Mouse (Mus musculus): Measurements from ENCODE around the gene Zfp568. TPM values are rescaled to one million over a fixed set of nuclear protein-coding genes. Genes with fewer than 3 reads are reported as not detected.

The Zfp568 gene
- polyA plus RNA-seq (2016; fragmentation: Nextera tagmentation; extraction: Ambion mirVana) = 30.4 and 34.3 TPM in 2 replicates

- peak; percentile 97 for DNase-seq (ENCODE audit: low spot score)
- Histone ChIP-seq H3K4me1 (peaks cover 27% of the 10 kb centered on the region), H3K27ac (replicated peaks) (peak within 1 kb of the TSS; percentile 96), H3K27me3 (replicated peaks; ENCODE audit: low read depth, poor library complexity, severe bottlenecking) (no peaks in the 10 kb centered on the region), H3K36me3 (replicated peaks) (peaks cover 33% of the 10 kb centered on the region), H3K4me3 (peak within 1 kb of the TSS; percentile 92), H3K9me3 (0 out of 2 replicates have a peak, but pooled peaks cover 2% of the 10 kb centered on the region)
- under 1% methylated on average over 62 of the region's 62 CpGs for WGBS
These were observed at the start of gene Zfp568 for GRCm38 (mm10) chr7:29983690-29984380. Zfp568 (plus strand) TSS chr7:29983955.

DNA sequence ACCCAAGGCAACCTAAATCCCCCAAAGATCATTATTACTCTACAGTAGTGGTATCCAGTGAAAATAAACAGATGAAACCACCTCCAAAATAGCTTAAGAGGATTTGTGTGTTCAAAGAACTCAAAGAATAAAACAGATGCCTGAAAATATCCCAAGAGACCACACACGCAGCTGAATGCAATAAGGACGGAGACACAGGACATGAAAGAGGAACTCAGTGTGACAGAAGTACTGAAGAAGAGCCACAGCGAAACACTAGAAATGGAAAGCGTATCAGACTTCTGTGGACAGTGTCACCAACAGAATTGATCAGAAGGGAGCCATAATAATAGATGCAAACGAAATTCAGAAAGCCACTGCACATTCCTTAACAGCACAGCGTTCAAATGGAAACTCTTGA lies 44.9 kb upstream of the Zfp568 start:
- 87% methylated on average over 6 of the region's 6 CpGs for WGBS
- DNase-seq (ENCODE audit: low spot score) = no peak
- Histone ChIP-seq H3K36me3 (replicated peaks) (peaks cover 88% of the 10 kb centered on the region), H3K27ac (replicated peaks) (no peak overlapping the region), H3K27me3 (replicated peaks; ENCODE audit: low read depth, poor library complexity, severe bottlenecking) (no peaks in the 10 kb centered on the region), H3K4me3 (no peak overlapping the region), H3K4me1 (no peaks in the 10 kb centered on the region), H3K9me3 (no peaks in the 10 kb centered on the region)

- Histone ChIP-seq H3K4me1 (no peaks in the 10 kb centered on the region), H3K9me3 (no peaks in the 10 kb centered on the region), H3K27ac (replicated peaks) (no peak overlapping the region), H3K4me3 (no peak overlapping the region), H3K27me3 (replicated peaks; ENCODE audit: low read depth, poor library complexity, severe bottlenecking) (no peaks in the 10 kb centered on the region), H3K36me3 (replicated peaks) (peaks cover 79% of the 10 kb centered on the region)
- DNase-seq (ENCODE audit: low spot score) = no peak
- 94% methylated on average over 11 of the region's 11 CpGs for WGBS
These were observed 42.7 kb upstream of the Zfp568 start for GRCm38 (mm10) chr7:29941027-29941426.

DNA sequence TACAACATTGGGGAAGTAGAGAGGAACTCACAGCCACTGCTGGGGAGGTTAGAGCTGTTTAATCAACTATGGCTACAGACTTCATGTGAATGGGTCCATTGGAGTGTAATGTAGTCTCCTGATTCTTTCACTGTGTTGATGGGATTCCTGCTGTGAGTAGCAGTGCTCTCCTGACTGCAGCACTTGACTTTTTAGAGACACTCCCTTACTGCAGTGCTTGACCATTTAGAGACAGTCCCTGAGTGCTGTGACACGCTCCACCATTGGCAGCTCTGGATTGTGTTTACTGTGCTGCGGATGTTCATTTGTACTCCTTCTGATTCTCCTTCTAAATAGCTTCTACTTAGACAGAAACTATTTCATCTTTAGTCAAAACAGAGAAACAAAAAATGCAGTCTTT lies 41.0 kb upstream of the Zfp568 start:
- Histone ChIP-seq H3K4me1 (no peaks in the 10 kb centered on the region), H3K27ac (replicated peaks) (no peak overlapping the region), H3K27me3 (replicated peaks; ENCODE audit: low read depth, poor library complexity, severe bottlenecking) (no peaks in the 10 kb centered on the region), H3K36me3 (replicated peaks) (peaks cover 77% of the 10 kb centered on the region), H3K9me3 (no peaks in the 10 kb centered on the region), H3K4me3 (no peak overlapping the region)
- 50% methylated on average over 2 of the region's 2 CpGs for WGBS
- DNase-seq (ENCODE audit: low spot score) = no peak

DNA sequence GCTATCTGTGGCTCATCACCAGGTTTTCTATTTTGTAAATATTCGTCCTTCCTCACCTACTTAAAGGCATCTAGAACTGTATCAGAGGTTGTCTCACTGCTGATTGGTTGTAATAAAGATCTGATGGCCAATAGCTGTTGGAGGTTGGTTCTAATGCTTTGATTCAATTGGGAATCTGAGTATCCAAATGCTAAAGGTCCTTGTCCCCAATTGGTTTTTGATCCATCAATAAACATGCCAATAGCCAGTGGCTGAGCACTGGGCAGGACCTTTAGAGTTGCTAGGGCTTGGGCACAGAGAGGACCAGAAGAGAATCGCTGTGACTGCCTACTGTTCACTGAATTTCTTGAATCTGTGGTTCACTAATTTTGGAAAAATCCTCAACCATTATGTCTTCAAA lies 40.0 kb upstream of the Zfp568 start:
- H3K27ac ChIP-seq (replicated peaks) = no peak overlapping the region
- H3K27me3 ChIP-seq (replicated peaks; ENCODE audit: low read depth, poor library complexity, severe bottlenecking) = no peaks in the 10 kb centered on the region
- H3K36me3 ChIP-seq (replicated peaks) = peaks cover 79% of the 10 kb centered on the region
- H3K4me3 ChIP-seq = no peak overlapping the region
- 79% methylated on average over 2 of the region's 2 CpGs for WGBS
- no peaks in the 10 kb centered on the region for H3K4me1 ChIP-seq
- H3K9me3 ChIP-seq = no peaks in the 10 kb centered on the region
- no peak for DNase-seq (ENCODE audit: low spot score)

DNA sequence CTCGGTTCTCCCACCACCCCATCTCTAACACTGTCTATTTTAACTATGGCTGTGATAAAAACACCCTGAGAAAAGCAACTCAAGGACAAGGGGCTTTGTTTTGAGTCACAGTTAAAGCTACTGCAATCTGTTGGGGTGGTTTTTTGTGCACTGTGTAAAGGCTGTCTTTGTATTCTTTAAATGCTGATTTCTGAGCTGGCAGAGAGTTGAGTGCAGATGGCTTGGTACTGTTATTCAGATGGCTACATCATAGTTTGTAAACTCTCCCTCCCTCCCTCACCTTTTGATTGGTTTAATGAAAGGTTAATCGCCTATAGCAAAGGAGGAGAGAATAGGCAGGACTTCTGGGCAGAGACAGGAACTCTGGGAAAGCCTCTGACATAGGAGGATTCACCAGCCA lies 39.6 kb upstream of the Zfp568 start:
- H3K4me3 ChIP-seq = no peak overlapping the region
- no peak for DNase-seq (ENCODE audit: low spot score)
- WGBS = 86% methylated on average over 2 of the region's 2 CpGs
- H3K27me3 ChIP-seq (replicated peaks; ENCODE audit: low read depth, poor library complexity, severe bottlenecking) = no peaks in the 10 kb centered on the region
- H3K27ac ChIP-seq (replicated peaks) = no peak overlapping the region
- H3K4me1 ChIP-seq = no peaks in the 10 kb centered on the region
- peaks cover 84% of the 10 kb centered on the region for H3K36me3 ChIP-seq (replicated peaks)
- H3K9me3 ChIP-seq = no peaks in the 10 kb centered on the region

GRCm38 (mm10) chr7:29953086-29953485 lies 30.7 kb upstream of the Zfp568 start:
- Histone ChIP-seq H3K27me3 (replicated peaks; ENCODE audit: low read depth, poor library complexity, severe bottlenecking) (no peaks in the 10 kb centered on the region), H3K4me3 (peak overlapping the region; percentile 66), H3K4me1 (peaks cover 10% of the 10 kb centered on the region; the same call in 1 of the 2 replicates), H3K9me3 (no peaks in the 10 kb centered on the region), H3K36me3 (replicated peaks) (peaks cover 34% of the 10 kb centered on the region), H3K27ac (replicated peaks) (peak overlapping the region; percentile 93)
- 61% methylated on average over 10 of the region's 10 CpGs for WGBS
- no peak for DNase-seq (ENCODE audit: low spot score)

DNA sequence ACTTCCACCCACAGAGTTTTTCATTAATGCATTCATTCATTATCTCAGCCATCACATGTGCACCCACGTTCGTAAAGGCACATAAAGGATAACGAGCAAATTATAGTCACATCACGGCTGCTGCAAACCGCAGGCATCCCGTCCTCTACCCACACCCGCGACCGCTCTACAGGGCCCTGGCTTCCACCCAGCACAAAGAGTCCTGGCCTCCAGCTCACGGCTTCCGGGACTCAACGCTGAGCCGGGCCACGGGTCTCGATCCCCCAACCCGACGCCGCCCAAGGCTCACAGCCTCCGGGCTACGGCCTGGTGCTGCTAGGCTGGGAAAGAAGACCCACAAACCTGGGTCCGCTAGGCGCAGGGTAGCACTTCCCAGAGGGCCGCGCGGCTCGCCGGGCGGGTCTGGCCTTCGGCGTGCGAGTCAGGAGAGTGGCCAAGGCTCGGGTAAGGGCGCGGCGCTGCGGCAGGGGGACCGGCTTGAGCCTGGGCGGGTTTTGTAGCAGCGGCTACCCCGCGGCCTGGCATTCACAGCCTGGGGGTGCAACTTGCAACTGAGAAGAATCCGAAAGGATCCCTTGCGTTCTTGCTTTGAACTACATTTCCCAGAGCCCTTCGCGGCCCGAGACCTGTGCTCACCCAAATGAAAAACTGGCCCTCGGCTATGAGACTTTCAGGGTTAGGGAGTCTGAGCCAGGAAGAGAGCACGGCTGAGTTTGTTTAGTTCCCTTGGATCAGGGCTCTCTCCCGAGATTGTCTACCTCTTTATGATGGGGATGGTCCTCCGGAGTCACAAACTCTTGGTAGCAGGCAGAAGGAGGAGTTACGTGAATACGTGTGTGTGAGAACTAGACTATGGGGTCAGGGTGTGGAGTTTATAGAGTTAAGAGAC lies 30.0 kb upstream of the Zfp568 start, which contains the start of gene Zfp74:
Zfp74 (minus strand) TSS at position 577 of the 889 bp plus-strand sequence.
- no peaks in the 10 kb centered on the region for H3K27me3 ChIP-seq (replicated peaks; ENCODE audit: low read depth, poor library complexity, severe bottlenecking)
- peak; percentile 89 for DNase-seq (ENCODE audit: low spot score)
- H3K27ac ChIP-seq (replicated peaks) = peak within 1 kb of the TSS; percentile 93
- H3K36me3 ChIP-seq (replicated peaks) = peaks cover 29% of the 10 kb centered on the region
- no peaks in the 10 kb centered on the region for H3K9me3 ChIP-seq
- WGBS = 2% methylated on average over 52 of the region's 52 CpGs
- peaks cover 10% of the 10 kb centered on the region; the same call in 1 of the 2 replicates for H3K4me1 ChIP-seq
- peak within 1 kb of the TSS; percentile 66 for H3K4me3 ChIP-seq

- 19% methylated on average over 4 of the region's 4 CpGs for WGBS
- H3K36me3 ChIP-seq (replicated peaks) = peaks cover 19% of the 10 kb centered on the region
- peaks cover 10% of the 10 kb centered on the region; the same call in 1 of the 2 replicates for H3K4me1 ChIP-seq
- DNase-seq (ENCODE audit: low spot score) = peak; percentile 65
- no peaks in the 10 kb centered on the region for H3K9me3 ChIP-seq
- no peak overlapping the region for H3K27ac ChIP-seq (replicated peaks)
- H3K27me3 ChIP-seq (replicated peaks; ENCODE audit: low read depth, poor library complexity, severe bottlenecking) = no peaks in the 10 kb centered on the region
- peak overlapping the region; percentile 66 for H3K4me3 ChIP-seq
These were observed 29.0 kb upstream of the Zfp568 start for GRCm38 (mm10) chr7:29954731-29955130.

DNA sequence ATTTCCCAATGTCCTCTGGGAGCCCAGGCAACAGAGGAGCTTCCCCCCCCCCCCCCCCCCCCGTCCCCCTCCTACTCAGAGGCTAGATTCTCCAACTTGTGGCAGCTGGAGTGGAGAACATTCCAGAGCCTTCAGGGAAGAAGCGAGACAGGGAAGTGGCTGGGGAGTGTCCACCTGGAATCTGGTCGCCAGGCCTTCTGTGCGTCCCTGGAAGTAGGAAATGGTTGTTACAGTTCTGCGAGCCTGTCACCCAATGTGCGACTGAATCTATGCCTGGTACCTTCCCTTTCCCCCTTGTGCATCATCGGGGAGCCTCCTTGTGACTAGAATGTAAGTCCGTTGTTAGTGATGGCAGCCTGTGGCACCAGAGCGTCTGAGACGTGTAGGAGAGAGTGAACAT lies 27.5 kb upstream of the Zfp568 start:
- 72% methylated on average over 9 of the region's 10 CpGs for WGBS
- Histone ChIP-seq H3K36me3 (replicated peaks) (peaks cover 4% of the 10 kb centered on the region), H3K9me3 (no peaks in the 10 kb centered on the region), H3K4me3 (0 out of 2 replicates have a peak overlapping the region, but pooled peaks have one; percentile 3), H3K27me3 (replicated peaks; ENCODE audit: low read depth, poor library complexity, severe bottlenecking) (no peaks in the 10 kb centered on the region), H3K4me1 (peaks cover 10% of the 10 kb centered on the region; the same call in 1 of the 2 replicates), H3K27ac (replicated peaks) (no peak overlapping the region)
- peak; percentile 11 for DNase-seq (ENCODE audit: low spot score)

DNA sequence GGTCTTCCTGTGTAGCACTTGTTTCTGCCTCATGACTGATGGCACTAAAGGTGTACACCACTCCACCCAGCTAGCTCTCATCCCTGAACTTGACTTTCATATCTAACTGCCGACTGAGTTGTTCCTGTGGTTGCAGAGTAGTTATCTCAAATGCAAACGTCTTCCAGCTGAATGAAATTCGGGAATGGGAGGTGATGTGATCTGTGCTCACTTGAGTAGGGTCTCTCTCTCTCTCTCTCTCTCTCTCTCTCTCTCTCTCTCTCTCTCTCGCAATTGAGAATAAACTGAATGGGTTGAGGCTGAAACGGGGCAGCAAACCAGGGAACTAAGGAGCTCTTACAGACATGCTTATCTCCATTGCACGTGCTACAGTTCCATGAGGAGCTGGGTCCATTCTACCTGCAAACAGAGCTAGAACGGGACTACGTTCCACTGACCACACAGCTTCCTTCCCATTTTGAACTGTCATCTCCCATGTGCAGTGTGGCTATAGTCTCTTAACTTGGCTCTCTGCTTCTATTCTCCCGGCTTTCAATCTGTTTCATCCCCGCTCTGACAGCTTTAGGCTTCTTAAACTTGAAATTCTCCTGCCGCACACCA lies 25.5 kb upstream of the Zfp568 start:
- Histone ChIP-seq H3K27ac (replicated peaks) (no peak overlapping the region), H3K36me3 (replicated peaks) (no peaks in the 10 kb centered on the region), H3K4me1 (peaks cover 6% of the 10 kb centered on the region; the same call in 1 of the 2 replicates), H3K27me3 (replicated peaks; ENCODE audit: low read depth, poor library complexity, severe bottlenecking) (no peaks in the 10 kb centered on the region), H3K9me3 (0 out of 2 replicates have a peak, but pooled peaks cover 2% of the 10 kb centered on the region), H3K4me3 (no peak overlapping the region)
- WGBS = 89% methylated on average over 11 of the region's 11 CpGs
- DNase-seq (ENCODE audit: low spot score) = no peak

DNA sequence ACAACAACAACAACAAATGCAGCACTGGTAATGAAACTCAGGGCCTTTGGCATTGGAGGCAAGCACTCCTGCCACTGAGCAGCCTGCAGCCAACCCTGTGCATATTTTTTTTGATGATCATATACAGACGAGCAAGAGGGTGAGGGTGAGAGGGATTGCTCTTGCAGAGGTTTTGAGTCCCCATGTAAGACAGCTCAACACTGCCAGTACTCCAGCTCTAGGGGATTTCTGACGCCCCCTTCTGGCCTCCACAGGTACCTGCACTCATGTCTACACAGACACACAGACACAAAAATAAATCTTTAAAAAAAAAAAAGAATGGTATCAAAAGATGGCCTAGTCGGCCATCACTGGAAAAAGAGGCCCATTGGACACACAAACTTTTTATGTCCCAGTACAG lies 24.8 kb upstream of the Zfp568 start:
- Histone ChIP-seq H3K27me3 (replicated peaks; ENCODE audit: low read depth, poor library complexity, severe bottlenecking) (no peaks in the 10 kb centered on the region), H3K4me1 (0 out of 2 replicates have a peak, but pooled peaks cover 6% of the 10 kb centered on the region), H3K36me3 (replicated peaks) (no peaks in the 10 kb centered on the region), H3K9me3 (0 out of 2 replicates have a peak, but pooled peaks cover 2% of the 10 kb centered on the region), H3K27ac (replicated peaks) (no peak overlapping the region), H3K4me3 (no peak overlapping the region)
- WGBS = 49% methylated on average over 3 of the region's 3 CpGs
- no peak for DNase-seq (ENCODE audit: low spot score)
